Mouse (Mus musculus) urinary bladder, postnatal 14 days (tissue): ENCODE results near the gene Olfr420.

Experiments used
- DNase-seq: peaks from one replicate; pipeline ENCODE4 v3.0.0; 2021; ENCODE audit warnings: low spot score

Olfr420 gene

GRCm38 (mm10) chr1:174155333-174155732 is at the start of gene Olfr420:
Gene Olfr420, plus strand, starts transcription at chr1:174155633.
- DNase-seq, result no peak

GRCm38 (mm10) chr1:174121062-174121461 is 34.4 kb upstream of the Olfr420 start, which contains the start of gene Olfr231:
Gene Olfr231, minus strand, starts transcription at chr1:174121162.
- DNase-seq, result no peak

- no peak for DNase-seq
Observed at GRCm38 (mm10) chr1:174131217-174131616, 24.2 kb upstream of the Olfr420 start, which contains the start of gene Olfr424. Gene Olfr424, plus strand, starts transcription at chr1:174131517.

GRCm38 (mm10) chr1:174131999-174132398 is 23.4 kb upstream of the Olfr420 start:
- DNase-seq, result no peak

- DNase-seq, result no peak
Observed at GRCm38 (mm10) chr1:174141384-174141783, 14.0 kb upstream of the Olfr420 start.

- DNase-seq, result no peak
Observed at GRCm38 (mm10) chr1:174146696-174147095, 8.7 kb upstream of the Olfr420 start.

GRCm38 (mm10) chr1:174149289-174149688 is 6.1 kb upstream of the Olfr420 start:
- DNase-seq, result no peak

- no peak for DNase-seq
Observed at GRCm38 (mm10) chr1:174157622-174158021, 2.2 kb downstream of the Olfr420 start.

GRCm38 (mm10) chr1:174158512-174158911 is 3.1 kb downstream of the Olfr420 start:
- no peak for DNase-seq

GRCm38 (mm10) chr1:174159095-174159494 is 3.7 kb downstream of the Olfr420 start:
- no peak for DNase-seq

GRCm38 (mm10) chr1:174169024-174169423 is 13.6 kb downstream of the Olfr420 start:
- DNase-seq, result no peak

GRCm38 (mm10) chr1:174170706-174171501 is 15.5 kb downstream of the Olfr420 start:
- no peak for DNase-seq

GRCm38 (mm10) chr1:174171537-174171936 is 16.1 kb downstream of the Olfr420 start:
- no peak for DNase-seq

- DNase-seq, result no peak
Observed at GRCm38 (mm10) chr1:174172605-174173004, 17.2 kb downstream of the Olfr420 start, which contains the start of gene Spta1. Gene Spta1, plus strand, starts transcription at chr1:174172776.

- no peak for DNase-seq
Observed at GRCm38 (mm10) chr1:174204699-174205098, 49.3 kb downstream of the Olfr420 start.
